Mouse (Mus musculus): Measurements from ENCODE around the gene Slc2a1. TPM values are rescaled to one million over a fixed set of nuclear protein-coding genes. Genes with fewer than 3 reads are reported as not detected.

Gene Slc2a1
- polyA plus RNA-seq (2015; fragmentation: Nextera tagmentation; extraction: Ambion mirVana) = 78.8 and 91.3 TPM in 2 replicates

- whole genome bisulfite sequencing = 2% methylated on average over 66 of the region's 88 CpGs
- Histone ChIP-seq H3K27ac (replicated peaks) (peak within 1 kb of the TSS; percentile 95), H3K9me3 (replicated peaks) (no peaks in the 10 kb centered on the region), H3K9ac (replicated peaks) (peak within 1 kb of the TSS; percentile 91), H3K4me3 (replicated peaks) (peak within 1 kb of the TSS; percentile 89), H3K4me1 (peaks cover 61% of the 10 kb centered on the region), H3K4me2 (peak within 1 kb of the TSS; percentile 84), H3K27me3 (replicated peaks) (no peaks in the 10 kb centered on the region), H3K36me3 (no peaks in the 10 kb centered on the region)
- ATAC-seq (ENCODE audit: low FRiP score) = peak; percentile 93
Measured at GRCm38 (mm10) chr4:119108495-119109408, at the start of gene Slc2a1. Gene Slc2a1, plus strand, starts transcription at chr4:119108711.

DNA sequence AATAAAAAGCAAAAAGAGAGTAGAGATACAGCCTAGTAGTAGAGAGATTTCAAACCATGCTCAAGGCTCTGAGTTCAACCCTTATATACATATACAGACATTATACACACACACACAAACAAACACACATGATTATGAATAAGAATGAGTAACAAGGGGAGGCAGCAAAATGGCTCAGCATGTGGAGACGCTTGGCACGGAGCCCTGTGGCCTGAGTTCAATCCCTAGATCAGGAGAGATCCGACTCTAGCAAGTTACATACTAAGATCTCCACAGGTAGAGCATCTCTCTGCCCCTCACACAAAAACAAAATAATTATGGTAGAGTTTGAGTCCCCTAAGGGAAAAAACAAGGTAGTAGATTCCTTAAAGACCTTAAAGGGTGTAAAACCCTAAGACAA lies 41.7 kb upstream of the Slc2a1 start:
- no peak overlapping the region for H3K4me3 ChIP-seq (replicated peaks)
- peaks cover 6% of the 10 kb centered on the region for H3K27me3 ChIP-seq (replicated peaks)
- H3K4me2 ChIP-seq = no peak overlapping the region
- peaks cover 7% of the 10 kb centered on the region for H3K4me1 ChIP-seq
- H3K27ac ChIP-seq (replicated peaks) = no peak overlapping the region
- H3K36me3 ChIP-seq = no peaks in the 10 kb centered on the region
- H3K9ac ChIP-seq (replicated peaks) = no peak overlapping the region
- no peaks in the 10 kb centered on the region for H3K9me3 ChIP-seq (replicated peaks)
- WGBS = 85% methylated on average over 3 of the region's 3 CpGs
- ATAC-seq (ENCODE audit: low FRiP score) = no peak

- Histone ChIP-seq H3K9me3 (replicated peaks) (no peaks in the 10 kb centered on the region), H3K4me2 (no peak overlapping the region), H3K36me3 (no peaks in the 10 kb centered on the region), H3K27me3 (replicated peaks) (peaks cover 10% of the 10 kb centered on the region), H3K4me1 (peaks cover 10% of the 10 kb centered on the region), H3K27ac (replicated peaks) (no peak overlapping the region), H3K4me3 (replicated peaks) (no peak overlapping the region), H3K9ac (replicated peaks) (no peak overlapping the region)
- WGBS = 75% methylated on average over 2 of the region's 2 CpGs
- no peak for ATAC-seq (ENCODE audit: low FRiP score)
Measured at GRCm38 (mm10) chr4:119067204-119067603, 41.3 kb upstream of the Slc2a1 start.

DNA sequence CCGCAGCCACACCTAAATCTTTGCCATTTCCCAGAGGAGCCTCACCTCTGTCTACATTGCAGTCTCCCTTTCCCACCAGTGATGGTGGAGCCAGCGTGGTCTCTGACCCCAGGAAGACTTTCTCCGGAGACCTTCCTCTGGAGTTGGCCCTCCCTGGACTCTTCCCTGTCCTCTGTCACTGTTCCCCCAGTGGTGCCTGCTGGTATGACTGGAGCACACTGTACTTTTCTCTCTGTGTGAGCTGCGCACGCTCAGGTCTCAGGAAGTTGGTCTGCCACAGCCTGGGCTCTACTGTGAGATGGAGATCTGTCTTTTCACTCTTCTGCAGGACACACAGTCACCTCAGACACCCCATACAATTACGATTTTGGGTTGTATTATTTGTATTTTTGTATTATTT lies 39.6 kb upstream of the Slc2a1 start:
- 74% methylated on average over 6 of the region's 6 CpGs for WGBS
- ATAC-seq (ENCODE audit: low FRiP score) = no peak
- Histone ChIP-seq H3K9me3 (replicated peaks) (no peaks in the 10 kb centered on the region), H3K4me2 (no peak overlapping the region), H3K27ac (replicated peaks) (no peak overlapping the region), H3K4me3 (replicated peaks) (no peak overlapping the region), H3K36me3 (no peaks in the 10 kb centered on the region), H3K27me3 (replicated peaks) (peaks cover 18% of the 10 kb centered on the region), H3K4me1 (peaks cover 22% of the 10 kb centered on the region), H3K9ac (replicated peaks) (no peak overlapping the region)

DNA sequence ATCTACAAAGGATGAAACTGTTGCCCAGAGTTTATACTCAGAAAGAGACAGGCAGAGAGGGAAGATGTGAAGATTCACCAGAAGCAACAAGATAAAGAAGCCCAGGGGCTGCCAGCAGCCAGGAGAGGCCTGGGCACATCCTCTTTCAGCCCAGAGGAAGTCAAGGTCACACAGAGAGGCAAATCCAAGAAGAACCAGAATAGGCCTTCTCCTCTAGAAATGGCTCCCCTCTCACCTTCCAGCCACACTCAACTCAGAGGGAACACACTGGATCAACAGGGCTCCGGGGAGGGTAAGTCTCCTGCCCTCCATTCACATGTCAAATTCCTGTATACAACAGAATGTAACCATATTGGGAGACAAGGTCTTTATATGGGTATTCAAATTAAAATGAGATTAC lies 38.3 kb upstream of the Slc2a1 start:
- H3K9me3 ChIP-seq (replicated peaks) = no peaks in the 10 kb centered on the region
- H3K27me3 ChIP-seq (replicated peaks) = peaks cover 18% of the 10 kb centered on the region
- H3K36me3 ChIP-seq = no peaks in the 10 kb centered on the region
- 22% methylated on average over 1 of the region's 1 CpGs for WGBS
- no peak overlapping the region for H3K27ac ChIP-seq (replicated peaks)
- H3K9ac ChIP-seq (replicated peaks) = no peak overlapping the region
- no peak overlapping the region for H3K4me3 ChIP-seq (replicated peaks)
- H3K4me2 ChIP-seq = no peak overlapping the region
- ATAC-seq (ENCODE audit: low FRiP score) = no peak
- H3K4me1 ChIP-seq = peaks cover 22% of the 10 kb centered on the region

DNA sequence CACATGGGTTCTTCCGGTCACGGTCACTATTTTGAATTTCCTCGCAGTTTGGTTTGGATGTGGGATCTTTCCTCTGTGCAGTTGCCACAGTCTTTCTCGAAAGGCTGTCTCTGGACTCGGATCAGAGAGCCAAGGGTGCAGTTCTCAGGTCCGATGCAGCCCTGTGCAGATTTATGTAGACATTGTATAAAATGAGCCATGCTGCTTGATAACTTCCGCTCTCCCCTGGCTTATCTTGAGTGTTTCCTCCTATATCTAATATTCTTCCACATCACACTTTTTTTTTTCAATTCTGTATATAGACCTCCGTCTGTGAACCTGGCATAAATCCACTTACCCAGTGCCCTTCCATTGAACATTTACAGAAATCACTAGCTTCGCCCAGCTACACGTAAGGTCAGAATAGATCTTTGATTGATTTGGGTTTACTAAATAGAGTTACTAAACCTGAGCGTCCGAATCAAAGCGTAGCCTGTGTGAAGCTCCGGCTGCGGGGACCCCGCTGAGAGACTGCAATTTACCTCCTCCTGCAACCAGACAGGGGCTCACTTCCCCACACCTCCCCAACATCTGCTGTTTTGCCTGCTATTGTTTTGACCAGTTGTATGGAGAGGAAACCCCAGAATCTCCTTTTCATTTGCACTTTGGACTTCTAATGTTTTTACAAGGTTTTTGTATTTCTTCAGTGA lies 37.4 kb upstream of the Slc2a1 start:
- ATAC-seq (ENCODE audit: low FRiP score) = no peak
- H3K36me3 ChIP-seq = no peaks in the 10 kb centered on the region
- H3K27me3 ChIP-seq (replicated peaks) = peaks cover 18% of the 10 kb centered on the region
- H3K9me3 ChIP-seq (replicated peaks) = no peaks in the 10 kb centered on the region
- peak overlapping the region; percentile 25 for H3K4me2 ChIP-seq
- WGBS = 16% methylated on average over 16 of the region's 16 CpGs
- H3K9ac ChIP-seq (replicated peaks) = no peak overlapping the region
- no peak overlapping the region for H3K4me3 ChIP-seq (replicated peaks)
- no peak overlapping the region for H3K27ac ChIP-seq (replicated peaks)
- peaks cover 22% of the 10 kb centered on the region for H3K4me1 ChIP-seq

- H3K27ac ChIP-seq (replicated peaks) = no peak overlapping the region
- H3K4me2 ChIP-seq = no peak overlapping the region
- WGBS = 12% methylated on average over 19 of the region's 19 CpGs
Measured at GRCm38 (mm10) chr4:119071648-119072362, 36.7 kb upstream of the Slc2a1 start.

GRCm38 (mm10) chr4:119072363-119072940 lies 36.1 kb upstream of the Slc2a1 start:
- Histone ChIP-seq H3K4me3 (replicated peaks) (peak overlapping the region; percentile 26), H3K9ac (replicated peaks) (0 out of 2 replicates have a peak overlapping the region, but pooled peaks have one; percentile 20), H3K27ac (replicated peaks) (no peak overlapping the region), H3K27me3 (replicated peaks) (peaks cover 18% of the 10 kb centered on the region), H3K4me2 (peak overlapping the region; percentile 56), H3K4me1 (peaks cover 26% of the 10 kb centered on the region), H3K9me3 (replicated peaks) (no peaks in the 10 kb centered on the region), H3K36me3 (no peaks in the 10 kb centered on the region)
- 20% methylated on average over 19 of the region's 19 CpGs for WGBS
- ATAC-seq (ENCODE audit: low FRiP score) = no peak

More at GRCm38 (mm10) chr4:119071648-119072362, 36.7 kb upstream of the Slc2a1 start:
- no peak for ATAC-seq (ENCODE audit: low FRiP score)
- Histone ChIP-seq H3K27me3 (replicated peaks) (peaks cover 18% of the 10 kb centered on the region), H3K4me3 (replicated peaks) (no peak overlapping the region), H3K4me1 (peaks cover 22% of the 10 kb centered on the region), H3K9ac (replicated peaks) (no peak overlapping the region), H3K36me3 (no peaks in the 10 kb centered on the region), H3K9me3 (replicated peaks) (no peaks in the 10 kb centered on the region)

DNA sequence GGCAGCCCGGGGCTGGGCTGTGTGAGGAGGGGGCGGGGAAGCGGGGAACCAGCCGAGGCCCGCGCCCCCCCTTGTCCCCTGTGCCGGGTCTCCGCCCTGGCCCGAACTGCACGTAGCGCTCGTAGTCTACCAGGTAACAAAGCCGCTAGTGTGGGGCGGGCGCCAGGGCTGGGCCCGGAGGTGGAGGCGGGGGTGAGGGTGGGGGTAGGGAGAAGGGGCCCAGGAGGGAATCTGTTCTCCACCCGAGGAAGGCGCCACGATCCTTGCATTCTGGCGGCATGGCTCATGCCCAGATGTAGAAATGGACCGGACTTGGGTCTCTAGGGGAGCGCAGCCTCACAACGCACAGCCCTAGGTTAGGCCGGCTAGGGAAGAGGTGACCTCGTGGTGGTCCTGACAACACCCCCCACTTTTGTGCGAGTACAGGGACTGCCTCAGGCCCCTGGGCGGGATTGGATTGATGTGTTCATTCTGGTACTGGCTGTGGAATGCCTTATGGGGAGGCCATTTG lies 35.5 kb upstream of the Slc2a1 start:
- WGBS = 4% methylated on average over 22 of the region's 28 CpGs
- H3K27ac ChIP-seq (replicated peaks) = no peak overlapping the region
- H3K27me3 ChIP-seq (replicated peaks) = peaks cover 18% of the 10 kb centered on the region
- H3K4me1 ChIP-seq = peaks cover 27% of the 10 kb centered on the region
- no peaks in the 10 kb centered on the region for H3K36me3 ChIP-seq
- H3K4me2 ChIP-seq = peak overlapping the region; percentile 56
- H3K9ac ChIP-seq (replicated peaks) = 0 out of 2 replicates have a peak overlapping the region, but pooled peaks have one; percentile 20
- ATAC-seq (ENCODE audit: low FRiP score) = no peak
- peak overlapping the region; percentile 26 for H3K4me3 ChIP-seq (replicated peaks)
- no peaks in the 10 kb centered on the region for H3K9me3 ChIP-seq (replicated peaks)

- WGBS = 40% methylated on average over 2 of the region's 2 CpGs
- no peak for ATAC-seq (ENCODE audit: low FRiP score)
- no peaks in the 10 kb centered on the region for H3K9me3 ChIP-seq (replicated peaks)
- no peaks in the 10 kb centered on the region for H3K36me3 ChIP-seq
- no peak overlapping the region for H3K27ac ChIP-seq (replicated peaks)
- no peak overlapping the region for H3K4me3 ChIP-seq (replicated peaks)
- no peak overlapping the region for H3K9ac ChIP-seq (replicated peaks)
- H3K4me2 ChIP-seq = no peak overlapping the region
- peaks cover 18% of the 10 kb centered on the region for H3K27me3 ChIP-seq (replicated peaks)
- peaks cover 27% of the 10 kb centered on the region for H3K4me1 ChIP-seq
Measured at GRCm38 (mm10) chr4:119073626-119074025, 34.9 kb upstream of the Slc2a1 start.

- Histone ChIP-seq H3K27ac (replicated peaks) (no peak overlapping the region), H3K36me3 (no peaks in the 10 kb centered on the region), H3K4me3 (replicated peaks) (no peak overlapping the region), H3K9me3 (replicated peaks) (no peaks in the 10 kb centered on the region), H3K9ac (replicated peaks) (no peak overlapping the region), H3K4me2 (no peak overlapping the region), H3K27me3 (replicated peaks) (peaks cover 18% of the 10 kb centered on the region), H3K4me1 (peaks cover 27% of the 10 kb centered on the region)
- no peak for ATAC-seq (ENCODE audit: low FRiP score)
- 18% methylated on average over 6 of the region's 6 CpGs for WGBS
Measured at GRCm38 (mm10) chr4:119074596-119074995, 33.9 kb upstream of the Slc2a1 start.

Measured in neural tube, embryonic 15.5 days (tissue).